Mouse (Mus musculus) MN1 (cell line): ENCODE measurements around the gene Paqr6.

Experiments used
- DNase-seq: peaks from one replicate; pipeline ENCODE4 v3.0.0-alpha.2; 2016; ENCODE audit warnings: low spot score

Paqr6 gene

DNA sequence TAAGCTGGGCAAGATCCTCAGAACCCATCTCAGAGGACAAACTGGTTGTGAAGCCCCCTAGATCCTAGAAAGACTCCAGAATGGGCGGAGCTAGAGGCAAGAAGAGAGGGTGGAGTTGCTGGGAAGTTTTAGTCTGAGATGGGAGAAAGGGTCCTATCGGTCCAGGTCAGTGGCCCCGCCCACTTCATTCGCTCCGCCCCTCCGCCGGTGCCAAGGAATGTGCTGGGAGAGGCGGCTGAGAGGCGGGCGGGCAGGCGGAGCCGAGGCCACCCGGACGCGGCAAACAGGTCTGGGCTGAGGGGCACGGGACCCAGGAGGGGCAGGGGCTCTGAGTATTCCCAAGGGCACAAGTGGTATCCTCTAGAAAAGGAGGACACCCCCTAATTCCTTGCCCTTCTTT lies at the start of gene Paqr6:
Gene Paqr6 (plus strand): TSS at position 248 of the 400 bp plus-strand sequence.
- DNase-seq: no peak

DNA sequence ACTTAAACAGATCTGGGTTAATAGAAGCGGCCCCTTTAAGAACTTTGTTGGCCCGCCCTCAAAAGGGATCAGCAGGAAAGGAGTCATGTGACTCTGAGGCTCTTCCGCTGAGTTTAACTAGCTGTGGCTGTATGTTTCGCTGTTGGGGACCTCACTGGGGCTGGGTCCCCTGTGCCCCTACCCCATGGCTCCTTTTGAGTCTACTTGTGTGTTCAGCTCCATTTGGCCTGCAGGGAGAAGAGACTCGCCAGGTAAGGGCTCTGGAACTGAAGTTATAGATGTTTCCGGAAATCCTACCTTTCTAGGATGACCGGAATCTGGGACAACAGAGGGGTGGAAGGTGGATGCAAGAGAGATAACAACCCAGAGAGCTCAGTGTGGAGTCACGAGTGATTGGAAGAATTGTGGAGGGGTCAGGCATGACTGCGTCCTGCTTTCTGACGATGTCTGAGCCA lies 39.4 kb upstream of the Paqr6 start, which contains the start of gene Glmp:
Gene Glmp (plus strand): TSS at position 73 of the 455 bp plus-strand sequence.
- no peak for DNase-seq

GRCm38 (mm10) chr3:88328956-88329355 lies 35.4 kb upstream of the Paqr6 start:
- DNase-seq: no peak

- DNase-seq: peak; percentile 58
These were observed 33.1 kb upstream of the Paqr6 start for GRCm38 (mm10) chr3:88331282-88331681.

GRCm38 (mm10) chr3:88334029-88334658 lies 30.2 kb upstream of the Paqr6 start:
- no peak for DNase-seq

DNA sequence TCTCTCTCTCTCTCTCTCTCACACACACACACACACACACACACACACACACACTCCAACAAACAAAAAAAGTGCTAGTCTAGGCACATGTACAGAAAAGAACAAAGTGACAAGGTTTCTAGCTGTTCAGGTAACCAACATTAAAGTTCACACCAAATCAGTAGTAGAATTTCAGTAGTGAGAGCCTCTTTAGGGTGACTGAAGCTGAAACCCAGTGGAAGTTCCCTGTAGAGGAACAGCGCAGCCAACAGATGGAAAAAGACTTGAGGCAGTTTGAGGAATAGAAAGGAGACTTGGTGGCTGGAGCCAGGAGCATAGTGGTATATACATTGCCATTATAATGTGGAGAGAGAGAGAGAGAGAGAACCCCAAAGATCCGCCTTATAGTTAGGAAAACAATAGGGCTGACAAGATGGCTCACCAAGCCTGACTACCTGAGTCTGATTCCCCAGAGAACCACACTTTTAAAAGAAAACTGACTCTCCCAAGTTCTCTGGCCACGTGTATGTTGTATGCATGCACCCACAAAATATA lies 29.4 kb upstream of the Paqr6 start:
- no peak for DNase-seq

DNA sequence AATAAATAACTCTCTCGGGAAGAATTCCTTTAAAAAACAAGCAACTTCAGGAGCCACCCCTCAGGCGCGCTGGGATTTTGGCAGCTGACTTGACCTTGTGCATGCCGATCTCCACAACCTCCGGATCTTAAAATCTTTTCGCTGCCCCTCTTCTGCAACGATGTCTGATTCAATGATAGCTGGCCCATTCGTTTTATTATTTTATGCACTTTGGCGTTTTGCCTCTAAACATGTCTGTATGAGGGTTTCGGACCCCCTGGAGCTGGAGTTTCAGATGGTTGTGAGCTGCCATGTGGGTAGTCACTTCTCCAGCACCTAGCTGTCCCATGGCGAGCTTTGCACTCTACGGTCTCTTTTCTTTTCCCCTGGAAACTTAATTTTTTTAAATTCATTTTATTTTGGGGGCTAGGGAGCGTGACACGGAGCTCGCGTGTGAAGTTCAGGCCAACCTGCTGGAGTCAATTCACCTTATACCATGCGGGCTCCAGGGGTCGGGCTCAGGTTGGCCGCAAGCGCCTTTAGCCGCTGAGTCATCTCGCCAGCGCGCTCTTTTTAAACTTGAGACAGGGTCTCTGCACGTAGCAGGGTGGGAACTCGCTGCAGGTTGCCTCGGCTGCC lies 28.8 kb upstream of the Paqr6 start:
- DNase-seq: peak; percentile 38

DNA sequence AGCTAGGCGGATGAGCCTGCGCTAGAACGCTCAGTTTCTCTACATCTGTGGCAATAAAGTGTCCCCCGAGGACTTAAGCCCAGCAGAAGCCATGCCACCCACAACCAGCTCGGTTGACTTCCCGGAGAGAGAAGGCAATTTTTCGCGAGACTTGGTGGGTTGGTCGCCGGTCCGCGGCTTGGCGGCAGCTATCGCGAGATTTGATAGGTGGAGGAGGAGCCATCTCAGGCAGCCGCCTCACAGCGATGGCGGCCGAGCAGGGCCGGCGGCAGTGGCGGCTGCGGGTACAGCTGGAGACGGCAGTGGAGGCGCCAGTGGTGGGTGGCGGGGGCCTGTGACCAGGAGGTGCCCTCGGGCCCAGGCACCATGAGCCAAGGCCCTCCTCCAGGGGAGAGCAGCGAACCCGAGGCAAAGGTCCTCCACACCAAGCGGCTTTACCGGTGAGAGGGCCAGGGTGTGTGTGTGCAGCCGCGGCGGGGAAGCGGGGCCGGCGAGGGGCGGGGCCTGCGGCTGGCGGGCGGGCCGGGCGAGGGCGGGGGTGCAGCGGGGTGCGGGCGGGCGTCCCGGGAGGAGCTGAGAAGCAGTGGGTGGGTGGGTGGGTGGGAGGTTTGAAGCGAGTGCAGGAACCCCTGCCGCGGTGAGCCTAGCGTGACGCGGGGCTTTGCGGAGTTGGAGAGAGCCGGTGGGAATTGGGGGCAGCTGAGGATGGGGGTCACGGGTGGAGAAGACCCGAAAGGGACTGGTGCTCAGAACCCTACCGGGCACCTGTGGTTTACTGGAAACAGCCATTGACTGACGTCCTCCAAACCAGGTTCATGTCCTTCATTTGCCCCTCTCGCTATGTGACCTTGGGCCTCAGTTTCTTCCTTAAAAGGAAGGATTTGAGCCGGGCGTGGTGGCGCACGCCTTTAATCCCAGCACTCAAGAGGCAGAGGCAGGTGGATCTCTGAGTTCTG lies 28.0 kb upstream of the Paqr6 start, which contains the start of the genes Tmem79 and Smg5:
Gene Tmem79 (minus strand): TSS at position 91 of the 956 bp plus-strand sequence.
Gene Smg5 (plus strand): TSS at position 203 of the 956 bp plus-strand sequence.
- peak; percentile 97 for DNase-seq

DNA sequence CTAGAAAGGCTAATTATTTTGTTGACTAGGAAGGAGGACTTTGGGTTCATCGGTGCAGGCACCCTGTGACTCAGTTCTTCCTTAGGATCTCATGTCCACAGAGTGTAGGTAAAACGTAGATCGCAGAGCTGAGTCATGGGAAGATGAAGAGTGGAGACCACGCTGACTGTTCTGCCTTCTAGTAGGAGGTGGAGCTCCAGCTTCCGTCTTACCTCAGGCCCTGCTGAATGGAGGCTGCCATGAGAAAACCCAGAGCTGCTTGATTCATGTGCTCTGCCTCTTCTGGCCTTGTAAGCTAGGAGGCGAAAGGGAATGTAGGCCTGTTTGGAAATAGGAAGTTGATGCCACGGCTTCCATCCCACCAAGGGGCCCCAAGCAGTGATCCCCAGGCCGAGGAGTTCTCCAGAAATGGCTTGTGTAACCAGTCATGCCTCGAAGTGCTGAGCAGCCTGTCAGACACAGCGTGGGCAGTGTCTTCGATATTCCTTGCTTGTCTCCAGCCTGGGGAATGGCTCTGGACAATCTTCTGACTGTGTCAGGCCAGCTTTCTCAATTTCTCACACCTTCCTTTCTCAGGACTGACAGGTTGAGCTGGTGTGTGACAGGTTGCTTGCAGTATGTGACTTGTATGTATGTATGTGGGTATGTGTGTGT lies 26.9 kb upstream of the Paqr6 start:
- DNase-seq: peak; percentile 22

- no peak for DNase-seq
These were observed 26.1 kb upstream of the Paqr6 start for GRCm38 (mm10) chr3:88338316-88338715.

GRCm38 (mm10) chr3:88339006-88339405 lies 25.4 kb upstream of the Paqr6 start:
- no peak for DNase-seq

DNA sequence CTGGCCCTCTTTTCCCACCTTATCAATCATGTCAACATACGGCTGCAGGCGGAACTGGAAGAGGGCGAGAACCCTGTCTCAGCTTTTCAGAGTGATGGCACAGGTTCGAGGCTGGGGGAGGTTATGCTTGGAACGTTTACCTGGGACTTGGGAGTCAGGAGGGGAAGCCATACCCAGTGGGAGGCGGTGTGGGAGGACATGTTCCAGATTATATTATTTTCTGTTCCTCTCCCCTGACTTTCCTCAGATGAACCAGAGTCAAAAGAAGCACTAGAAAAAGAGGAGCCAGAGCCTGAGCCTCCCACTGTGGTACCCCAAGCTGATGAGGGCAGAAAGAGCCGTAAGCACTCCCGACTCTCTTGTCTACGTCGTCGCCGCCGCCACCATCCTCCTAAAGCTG lies 13.7 kb upstream of the Paqr6 start:
- no peak for DNase-seq

DNA sequence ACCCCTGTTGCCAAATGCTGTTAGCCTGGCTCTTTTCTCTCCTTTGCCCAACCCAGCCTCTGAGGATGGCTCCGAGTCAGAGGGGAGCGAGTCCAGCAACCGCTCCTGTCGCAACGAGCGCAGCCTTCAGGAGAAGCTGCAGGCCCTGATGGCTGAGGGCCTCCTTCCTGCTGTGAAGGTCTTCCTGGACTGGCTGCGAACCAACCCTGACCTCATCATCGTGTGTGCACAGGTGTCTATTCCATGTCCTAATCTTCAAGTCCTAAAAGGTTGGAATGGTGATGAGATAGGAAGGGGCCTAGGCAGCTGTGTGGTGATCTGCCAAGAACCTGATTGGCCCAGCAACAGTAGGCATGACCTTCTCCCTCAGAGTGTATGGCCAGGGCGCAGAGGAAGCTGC lies 11.5 kb upstream of the Paqr6 start:
- no peak for DNase-seq

DNA sequence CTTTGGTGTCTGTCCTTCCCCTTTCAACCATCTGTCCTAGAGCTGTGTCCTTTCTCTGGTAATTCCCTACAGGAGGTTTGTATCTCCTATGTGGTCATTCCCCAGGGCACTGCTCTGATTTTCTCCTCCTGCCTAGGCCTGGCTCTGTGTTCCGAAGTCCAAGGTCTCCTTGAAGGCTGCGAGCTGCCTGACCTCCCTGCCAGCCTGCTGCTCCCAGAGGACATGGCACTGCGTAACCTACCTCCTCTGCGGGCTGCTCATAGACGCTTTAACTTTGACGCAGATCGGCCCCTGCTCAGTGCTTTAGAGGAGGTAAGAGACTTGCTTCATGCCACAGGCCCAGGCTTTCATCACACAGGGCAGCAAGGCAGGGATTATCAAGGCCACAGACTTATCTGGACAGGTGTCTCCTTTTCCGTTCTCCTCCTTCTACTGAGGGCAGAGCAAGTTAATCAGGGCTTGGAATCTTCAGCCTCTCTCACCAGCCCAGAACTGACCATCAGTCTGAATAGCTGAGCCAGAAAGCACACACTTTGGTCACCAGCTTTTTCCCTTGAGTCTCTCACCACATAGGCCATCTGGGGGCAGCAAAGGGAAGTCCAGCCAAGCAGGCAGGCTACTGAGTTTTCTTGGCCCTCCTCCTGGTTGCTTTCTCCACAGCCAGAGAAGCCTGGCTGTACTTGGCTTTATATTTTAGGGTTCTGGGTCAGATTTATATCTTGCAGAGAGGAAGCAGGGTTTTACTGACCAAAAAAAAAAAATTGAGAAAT lies 9.8 kb upstream of the Paqr6 start:
- peak; percentile 59 for DNase-seq

DNA sequence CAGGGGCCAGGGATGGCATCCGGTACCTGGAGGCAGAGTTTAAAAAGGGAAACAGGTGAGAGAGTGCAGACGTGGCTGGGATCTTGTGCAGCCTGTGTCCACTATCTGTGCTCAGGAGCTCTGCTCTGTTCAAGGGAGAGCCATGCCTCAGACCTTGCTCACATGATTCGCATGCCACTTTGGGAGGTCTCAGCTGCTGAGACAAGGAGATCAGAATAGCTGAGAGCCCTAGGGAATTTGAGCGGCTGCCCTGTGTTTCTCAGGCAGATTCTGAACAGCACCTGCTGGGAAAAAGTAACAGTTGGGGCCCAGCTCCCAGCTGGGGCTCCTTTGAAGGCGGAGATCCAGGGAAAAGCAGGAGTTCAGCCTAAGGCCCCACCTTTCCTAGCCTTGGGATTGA lies 4.8 kb upstream of the Paqr6 start:
- DNase-seq: peak; percentile 53

DNA sequence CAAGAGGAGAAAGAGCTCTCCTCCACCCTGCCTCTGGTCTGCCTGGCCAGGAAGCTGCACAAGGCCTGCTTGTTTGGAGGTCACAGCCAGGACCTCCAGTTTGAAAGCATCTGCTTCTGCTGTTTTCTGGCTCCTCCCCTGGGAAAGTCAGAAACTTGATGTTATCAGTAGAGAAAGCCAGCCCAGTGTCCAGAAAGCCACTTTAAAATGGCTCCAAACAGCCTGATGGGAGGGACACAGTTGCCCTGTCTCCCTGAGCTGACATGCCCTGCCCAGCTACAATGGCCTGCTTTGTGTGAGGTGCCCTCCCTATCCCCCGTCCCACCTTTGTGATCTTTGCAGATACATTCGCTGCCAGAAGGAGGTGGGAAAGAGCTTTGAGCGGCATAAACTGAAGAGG lies 4.4 kb upstream of the Paqr6 start:
- DNase-seq: peak; percentile 82

DNA sequence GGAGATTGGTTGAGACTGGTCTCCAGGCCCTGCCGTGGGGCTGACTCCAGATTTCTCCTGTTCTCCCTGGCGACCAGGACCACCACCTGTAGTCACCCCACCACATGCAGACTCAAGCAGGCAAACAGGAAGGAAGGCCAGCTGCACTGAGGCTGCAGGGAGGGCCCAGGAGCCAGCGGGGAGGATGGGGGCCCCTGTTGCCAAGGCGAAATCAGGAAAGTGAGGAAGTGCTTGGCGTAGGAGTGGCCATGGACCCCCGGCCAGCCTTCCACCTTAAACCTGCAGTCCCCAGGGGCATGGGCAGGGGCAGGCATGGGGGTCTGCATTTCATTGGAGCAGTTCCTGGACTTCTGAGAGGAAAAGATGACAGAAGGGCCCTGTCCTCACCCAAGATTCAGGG lies 3.3 kb upstream of the Paqr6 start:
- no peak for DNase-seq

GRCm38 (mm10) chr3:88361612-88362313 lies 2.6 kb upstream of the Paqr6 start:
- DNase-seq: no peak

GRCm38 (mm10) chr3:88363700-88364099 lies 684 bp upstream of the Paqr6 start:
- no peak for DNase-seq

DNA sequence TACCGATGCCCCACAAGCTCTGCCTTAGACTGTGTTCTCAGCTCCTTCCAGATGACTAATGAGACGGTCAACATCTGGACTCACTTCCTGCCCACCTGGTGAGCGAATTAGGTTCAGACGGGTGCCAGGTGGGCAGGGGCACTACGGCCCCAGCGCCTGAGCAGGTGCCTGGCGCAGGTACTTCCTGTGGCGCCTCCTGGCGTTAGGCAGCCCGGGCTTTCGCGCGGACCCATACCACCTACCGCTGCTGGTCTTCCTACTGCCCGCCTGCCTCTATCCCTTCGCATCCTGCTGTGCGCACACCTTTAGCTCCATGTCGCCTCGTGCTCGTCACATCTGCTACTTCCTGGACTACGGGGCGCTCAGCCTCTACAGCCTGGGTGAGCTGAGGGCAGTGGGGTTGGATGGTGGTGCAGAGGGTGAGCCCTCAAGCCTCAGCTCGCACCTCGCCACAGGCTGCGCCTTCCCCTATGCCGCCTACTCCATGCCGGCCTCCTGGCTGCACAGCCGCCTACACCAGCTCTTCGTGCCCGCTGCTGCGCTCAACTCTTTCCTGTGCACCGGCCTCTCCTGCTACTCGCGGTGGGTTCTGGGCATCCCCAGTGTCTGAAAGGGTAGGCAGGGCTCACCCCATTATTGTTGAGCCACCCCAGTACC lies 1.4 kb downstream of the Paqr6 start:
- DNase-seq: no peak
